Mouse (Mus musculus): ENCODE data around the gene Taar7f.

GRCm38 (mm10) chr10:24037314-24037713, 12.0 kb upstream of the Taar7f start, which contains the start of gene Taar7e:
- TF ChIP-seq CTCF (IDR thresholded peaks at IDR 0.05) = no peak
- no peak for TF ChIP-seq EP300 (IDR thresholded peaks at IDR 0.05; ENCODE audit: insufficient read depth, low read depth, low read length)

Data from heart, adult 2 months (tissue).